Mouse (Mus musculus) layer of hippocampus, postnatal 14 days (tissue): ENCODE data around the gene Zfp511. TPM values are rescaled to one million over a fixed set of nuclear protein-coding genes. Genes with fewer than 3 reads are reported as not detected.

ENCODE experiments used
- DNase-seq, 2 experiments: peaks; one replicate each; pipeline ENCODE4 v3.0.0; 2021 to 2022; ENCODE audit warnings: low spot score in 2 of 2, mixed read lengths in 1 of 2
- long read RNA-seq, 2 experiments: library from polyadenylated mRNA; stranded (forward); transcript quantifications; one replicate each; pipeline ENCODE4 v2.0.0; 2021
- total RNA-seq, 2 experiments: library from RNA; stranded (reverse); gene quantifications; 2 replicates each; pipeline ENCODE4 v1.2.3; 2021

Zfp511 gene
- 10 to 100 TPM; 21.9 to 25.7 TPM for total RNA-seq
- long read RNA-seq, experiment 1, transcript Zfp511-201 (6 exons, 1,076 nt): major isoform, 13 of 19 reads
- long read RNA-seq, experiment 1, partial matches to known transcripts: 2 of 19 reads
- long read RNA-seq, experiment 1, other reads (novel, unspliced or antisense): 3 of 19 reads
- long read RNA-seq, experiment 2, transcript Zfp511-201 (6 exons, 1,076 nt): major isoform, 11 of 41 reads
- long read RNA-seq, experiment 2, partial matches to known transcripts: 3 of 41 reads
- long read RNA-seq, experiment 2, other reads (novel, unspliced or antisense): 23 of 41 reads

DNA sequence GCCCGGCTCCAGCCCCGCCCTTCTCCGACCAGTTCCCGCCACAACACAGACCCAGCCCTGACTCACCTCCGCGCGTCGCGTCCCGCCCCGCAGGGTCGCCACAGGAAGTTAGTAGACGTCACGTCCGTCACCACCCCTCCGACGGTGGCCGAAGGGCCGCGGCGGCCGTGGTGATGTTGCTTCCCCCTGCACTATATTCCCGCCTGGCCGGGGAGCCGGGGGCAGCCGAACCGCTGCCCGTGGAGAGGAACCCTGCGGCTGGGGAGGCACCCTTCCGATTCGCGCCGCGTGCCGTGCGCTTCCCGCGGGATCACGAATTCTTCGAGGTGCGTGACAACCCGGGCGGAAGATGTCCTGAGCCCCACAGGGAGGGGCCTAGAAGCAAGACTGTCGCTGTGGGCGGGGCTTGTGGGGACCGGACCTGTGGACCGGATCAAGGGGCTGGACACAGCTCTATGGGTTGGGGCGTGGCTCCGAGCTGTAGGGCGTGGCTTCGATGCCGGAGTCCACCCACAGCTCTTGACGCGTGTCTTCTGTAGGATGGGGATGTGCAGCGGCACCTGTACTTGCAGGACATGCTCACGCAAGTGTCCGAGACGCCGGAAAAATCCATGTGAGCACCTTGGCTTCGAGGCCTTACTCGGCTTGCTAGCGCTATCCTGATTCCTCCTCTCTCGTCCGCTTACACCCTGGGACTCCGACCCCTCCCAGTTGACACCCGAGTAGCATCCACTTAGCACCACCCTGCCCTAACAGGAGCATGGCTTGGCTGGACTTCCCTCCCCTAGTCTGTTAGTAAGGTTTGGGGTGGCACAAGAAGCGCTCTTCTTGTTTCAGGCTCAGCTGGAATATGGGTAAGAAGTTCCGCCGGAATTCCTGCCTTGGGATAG, at the start of gene Zfp511, which contains the start of gene Tubgcp2:
Gene Zfp511, plus strand, starts transcription at position 111 of the 890 bp plus-strand sequence.
Gene Tubgcp2, minus strand, starts transcription at position 389 of the 890 bp plus-strand sequence.
- peak; percentile 91 to 93 for DNase-seq

DNA sequence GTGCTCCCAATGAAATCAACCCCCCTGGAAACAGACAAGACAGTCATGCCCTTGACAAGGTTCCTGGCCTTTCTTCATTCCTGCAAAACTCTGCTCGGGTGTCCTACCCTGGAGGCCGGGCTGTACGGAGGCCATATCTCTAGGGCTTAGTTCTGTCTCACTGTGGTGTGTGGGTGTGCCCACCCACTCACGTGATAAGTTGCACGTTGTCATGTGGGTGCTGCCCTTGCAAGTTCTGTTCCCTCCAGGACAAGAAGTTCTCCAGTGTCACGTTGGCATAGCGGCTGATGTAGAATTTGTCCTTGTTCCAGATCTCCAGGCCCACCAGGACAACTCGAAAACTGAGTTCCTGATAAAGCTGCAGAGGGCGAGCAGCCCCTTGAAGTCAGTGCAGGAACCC, 47.9 kb upstream of the Zfp511 start:
- DNase-seq: no peak

DNA sequence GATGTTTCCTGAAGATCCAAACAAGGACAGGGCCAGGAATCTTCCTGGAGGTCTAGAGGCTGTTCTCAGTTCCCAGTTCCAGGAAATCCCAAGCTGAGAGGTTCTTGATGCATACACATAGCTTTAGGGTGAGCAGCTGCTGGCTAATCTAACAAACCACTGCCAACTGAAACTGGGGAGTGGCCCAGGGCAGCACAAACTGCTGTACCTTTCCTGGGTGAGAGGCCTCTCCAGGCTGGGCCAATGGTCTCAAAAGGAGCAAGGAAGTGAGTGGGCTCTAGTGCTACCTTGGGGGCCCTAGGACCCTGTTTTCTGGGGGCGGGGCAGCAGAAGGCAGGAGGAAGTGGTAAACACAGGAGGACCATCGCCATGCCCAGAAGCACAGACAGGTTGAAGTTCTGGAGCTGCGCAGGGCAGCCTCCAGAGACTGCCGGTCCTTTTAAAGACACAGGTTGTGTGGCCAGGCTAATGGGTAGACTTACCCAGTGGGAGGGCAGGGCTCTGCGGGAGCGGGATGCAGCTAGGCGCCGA, 45.3 kb upstream of the Zfp511 start:
- DNase-seq: no peak

DNA sequence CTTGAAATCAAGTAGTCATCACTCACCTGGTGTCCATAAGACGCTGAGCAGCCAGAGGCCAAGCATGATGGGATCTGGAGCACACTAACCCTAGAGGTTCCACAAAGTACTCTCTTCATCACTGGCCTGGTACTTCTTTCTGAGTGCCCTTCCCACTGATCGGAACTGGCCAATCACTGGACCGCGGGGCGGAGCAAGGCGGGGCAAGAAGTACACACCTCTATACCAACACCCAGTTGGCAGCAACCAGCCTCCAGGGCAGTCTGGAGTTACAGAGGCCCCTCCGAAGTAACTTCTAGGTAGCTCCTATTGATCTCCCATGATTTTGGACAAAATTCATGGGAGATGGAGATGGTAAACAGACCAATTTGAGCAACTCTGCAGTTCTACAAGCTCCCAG, 43.8 kb upstream of the Zfp511 start, which contains the start of gene Adam8:
Gene Adam8, minus strand, starts transcription at position 157 of the 400 bp plus-strand sequence.
- no peak for DNase-seq

DNA sequence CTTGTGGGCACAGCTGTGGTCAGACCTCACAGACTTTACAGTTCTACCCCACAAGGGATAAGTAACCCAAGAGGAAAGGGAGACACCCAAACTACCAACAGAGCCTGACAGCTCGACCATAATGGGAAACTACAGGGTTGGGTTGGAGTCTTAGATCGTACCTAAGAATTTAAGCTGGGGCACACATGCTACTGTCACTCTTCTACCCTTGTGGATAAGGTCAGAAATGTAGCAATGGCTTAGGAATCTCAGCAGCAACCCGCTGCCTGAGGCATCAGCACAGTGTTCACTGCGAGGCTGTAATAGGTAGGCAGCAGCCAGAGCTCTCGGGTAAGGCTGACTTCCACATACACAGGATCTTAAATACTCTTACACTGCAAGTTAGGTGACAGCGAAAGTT, 42.7 kb upstream of the Zfp511 start:
- DNase-seq: no peak

DNA sequence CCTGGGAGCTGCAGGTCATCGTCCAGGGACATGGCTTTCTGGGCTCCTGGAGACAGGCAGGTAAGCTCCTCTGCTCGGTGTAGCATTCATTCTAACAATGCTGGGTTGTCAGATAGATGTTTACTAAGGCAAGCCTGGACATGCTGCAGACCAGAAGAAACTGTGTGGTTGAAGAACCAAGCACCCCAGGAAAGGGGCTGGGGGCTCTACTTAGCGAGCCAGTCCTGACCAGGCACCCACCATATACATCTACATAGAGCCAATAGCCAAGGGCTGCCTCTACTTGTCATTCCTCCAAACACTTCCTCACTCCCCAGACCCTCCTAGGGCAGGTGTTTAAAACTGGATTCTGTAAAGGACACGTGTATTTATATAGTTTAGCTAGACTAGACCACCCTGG, 42.0 kb upstream of the Zfp511 start:
- no peak for DNase-seq

DNA sequence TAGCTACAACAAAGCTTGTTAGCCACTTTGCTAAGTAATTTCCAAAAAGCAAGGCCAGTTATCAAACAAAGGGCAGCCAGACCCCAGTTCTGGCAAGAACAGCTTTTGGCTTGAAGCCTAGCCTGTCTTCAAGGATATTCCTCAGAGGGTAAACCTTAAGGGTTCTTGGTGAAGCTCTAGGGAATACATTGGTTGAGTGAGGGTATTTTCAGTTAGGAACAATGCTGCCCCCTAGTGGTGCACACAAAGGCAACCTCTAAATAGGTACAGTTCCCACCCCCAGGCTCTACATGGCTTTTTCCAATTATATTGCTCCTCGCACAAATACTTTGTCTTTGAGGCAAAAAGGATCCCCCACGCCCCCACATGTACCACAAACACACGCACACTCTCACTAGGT, 41.5 kb upstream of the Zfp511 start:
- peak; percentile 71 to 76 for DNase-seq

DNA sequence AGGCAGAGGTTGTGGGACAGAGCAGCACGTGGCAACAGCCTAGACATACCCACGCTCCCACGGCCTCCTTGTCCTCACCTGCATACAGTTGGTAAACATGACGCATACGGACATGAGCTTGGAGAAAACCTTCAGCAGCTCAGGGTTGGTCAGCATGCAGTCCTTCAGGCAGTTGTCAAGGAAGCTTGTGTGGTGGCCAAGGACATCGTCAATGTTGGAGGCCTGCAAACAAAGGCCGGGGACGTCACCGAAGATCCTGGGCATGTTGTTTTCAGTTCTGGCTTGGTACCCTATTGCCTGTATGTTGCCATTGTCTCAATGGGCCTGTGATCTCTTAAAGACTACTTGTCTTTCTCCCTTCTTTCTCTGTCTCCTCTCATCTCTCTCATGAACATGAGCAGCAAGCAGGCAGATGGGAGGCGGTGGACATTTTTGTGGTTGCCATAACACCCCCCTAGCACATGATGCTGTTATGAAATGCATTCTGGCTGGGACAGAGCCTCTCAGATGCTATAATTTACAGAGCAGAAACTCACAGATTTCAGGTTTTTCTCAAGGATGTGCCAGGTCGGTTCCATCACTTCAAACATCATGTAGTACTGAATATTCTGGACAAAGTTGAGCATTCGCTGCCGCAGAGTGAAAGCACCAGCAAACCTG, 37.4 kb upstream of the Zfp511 start:
- DNase-seq: no peak

DNA sequence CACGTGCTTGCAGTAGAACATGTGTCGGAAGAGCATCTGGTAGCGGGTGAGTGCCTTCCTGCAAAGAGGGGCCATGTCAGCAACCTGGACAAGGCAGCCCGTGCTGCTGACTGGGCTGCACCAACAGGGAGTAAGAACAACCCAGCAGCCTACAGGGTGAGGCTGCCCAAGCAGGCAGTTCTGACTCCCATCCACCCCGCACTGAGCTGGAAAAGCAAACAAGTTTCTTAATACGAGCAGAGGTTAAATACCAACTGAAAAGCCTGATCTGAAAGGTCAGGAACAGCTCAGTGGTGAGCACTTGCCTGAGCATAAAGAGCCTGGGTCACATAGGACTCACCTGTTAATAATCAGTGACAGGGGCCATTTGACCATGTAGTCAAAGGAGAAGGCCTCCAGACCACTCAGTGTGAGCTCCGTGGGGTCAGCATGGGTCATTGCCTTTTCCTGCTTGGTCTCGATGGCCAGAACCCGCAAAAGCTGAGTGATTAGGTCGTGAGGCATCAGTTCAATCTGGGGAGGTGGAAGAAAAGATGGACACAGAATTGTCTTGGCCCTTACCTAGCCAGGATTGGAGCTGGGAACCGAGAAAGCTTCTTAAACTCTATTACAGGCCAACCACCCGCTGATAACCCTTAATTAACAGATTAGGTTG, 35.0 kb upstream of the Zfp511 start:
- no peak for DNase-seq

DNA sequence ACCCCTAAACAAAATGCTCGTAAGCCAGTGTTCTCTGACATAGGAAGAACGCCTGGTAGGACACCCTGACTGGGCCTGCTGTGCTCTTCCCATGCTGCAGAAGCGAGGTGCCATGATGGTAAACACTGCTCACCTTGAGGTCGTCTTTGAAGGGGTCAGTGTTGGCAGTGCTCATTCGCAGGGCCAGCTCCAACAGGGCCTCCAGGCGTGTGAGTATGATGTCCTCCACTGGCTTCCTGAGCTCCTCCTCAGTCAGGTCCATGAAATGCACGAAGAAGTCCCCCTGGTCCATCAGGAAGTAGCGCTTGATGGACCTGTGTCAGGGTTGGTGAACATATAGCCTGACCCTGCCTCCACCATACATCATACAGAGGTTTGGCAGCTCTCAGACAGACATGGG, 31.5 kb upstream of the Zfp511 start:
- no peak for DNase-seq

DNA sequence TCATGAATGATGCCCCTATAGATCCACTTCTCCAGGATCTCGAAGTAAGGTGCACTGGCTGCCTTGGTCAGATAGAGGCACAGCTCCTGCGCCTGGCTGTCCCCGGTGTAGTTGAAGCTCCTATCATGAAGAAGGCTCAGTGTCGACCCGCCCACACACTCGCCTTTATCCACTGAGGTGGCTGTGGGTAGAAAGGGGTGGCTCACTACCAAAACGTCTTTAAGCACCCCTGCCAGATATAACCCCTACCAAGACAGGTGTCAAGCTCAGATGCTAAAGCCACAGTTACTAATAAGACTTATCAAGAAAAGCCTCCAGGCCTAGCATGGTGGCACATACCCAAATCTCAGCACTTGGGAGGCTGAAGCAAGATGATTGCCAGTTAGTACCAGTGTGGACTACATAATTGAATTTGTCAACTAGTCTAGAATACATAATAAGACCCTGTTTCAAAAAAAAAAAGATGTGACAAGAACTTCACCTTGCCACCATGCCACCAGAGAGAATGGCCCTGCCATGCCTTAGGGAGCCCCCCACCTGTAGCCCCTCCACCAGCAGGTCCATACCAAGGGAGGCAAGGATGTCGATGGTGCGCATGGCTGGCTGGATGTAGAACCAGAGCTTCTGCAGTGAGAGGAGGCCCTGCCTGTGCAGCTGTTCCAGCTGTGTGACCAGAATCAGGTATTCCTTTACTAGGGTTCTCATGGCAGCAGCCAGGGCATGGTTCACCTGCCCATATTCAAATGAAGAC, 29.2 kb upstream of the Zfp511 start:
- no peak for DNase-seq

DNA sequence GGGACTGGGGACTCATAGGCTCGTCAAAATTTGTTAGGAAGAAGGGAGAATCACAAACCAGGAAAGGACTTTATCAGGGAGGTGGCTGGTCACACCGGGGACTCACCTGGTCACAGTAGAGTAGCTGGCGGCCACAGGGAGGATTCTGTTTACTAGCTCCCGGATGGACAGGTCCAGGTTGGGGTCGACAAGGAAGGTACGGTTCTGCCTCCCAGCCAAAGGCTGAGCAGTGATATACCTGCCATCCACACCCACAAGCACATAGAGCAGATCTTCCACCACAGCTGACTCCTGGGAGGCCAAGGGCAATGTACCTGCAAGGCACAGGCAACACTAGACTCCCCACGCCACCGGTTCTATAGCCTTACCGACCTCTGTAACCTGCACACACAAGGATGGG, 28.4 kb upstream of the Zfp511 start:
- no peak for DNase-seq

DNA sequence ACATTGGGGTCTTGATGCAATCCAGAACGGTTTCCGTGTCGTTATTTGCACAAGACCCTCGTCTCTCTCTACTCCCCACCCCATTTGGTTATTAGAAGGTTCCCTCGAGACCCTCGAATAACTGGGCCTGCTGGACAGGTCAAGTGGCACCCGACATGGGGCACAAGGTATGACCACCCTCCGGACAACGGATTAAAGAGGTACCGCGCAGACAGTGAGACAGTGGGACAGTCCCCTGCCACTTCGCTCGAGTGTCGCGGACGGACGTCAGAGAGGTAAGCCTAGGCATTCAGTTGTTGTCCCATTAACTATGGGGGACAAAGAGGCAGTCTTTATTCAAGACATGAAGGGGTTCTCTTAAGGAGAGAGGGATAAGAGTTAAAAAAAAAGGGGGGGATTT, 24.9 kb upstream of the Zfp511 start:
- DNase-seq: no peak

DNA sequence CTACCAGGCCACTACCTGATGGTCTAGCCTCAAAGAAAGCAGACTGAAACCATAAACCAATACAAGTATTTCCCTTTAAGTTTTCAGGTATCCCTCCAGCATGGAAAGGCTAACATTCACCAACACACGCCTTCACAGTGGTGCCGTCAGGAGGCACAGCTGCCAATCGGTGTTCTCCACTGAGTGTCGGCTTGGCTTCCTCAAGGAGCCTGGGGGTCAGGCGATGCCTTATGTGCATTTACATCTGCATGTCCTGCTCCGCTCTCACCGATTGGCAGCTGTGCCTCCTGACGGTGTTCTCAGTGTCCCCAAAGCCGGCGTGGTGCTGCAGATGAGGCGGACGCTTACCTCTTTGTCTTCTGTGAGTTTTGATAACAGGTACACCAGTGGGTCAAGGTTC, 4.4 kb upstream of the Zfp511 start:
- no peak for DNase-seq

DNA sequence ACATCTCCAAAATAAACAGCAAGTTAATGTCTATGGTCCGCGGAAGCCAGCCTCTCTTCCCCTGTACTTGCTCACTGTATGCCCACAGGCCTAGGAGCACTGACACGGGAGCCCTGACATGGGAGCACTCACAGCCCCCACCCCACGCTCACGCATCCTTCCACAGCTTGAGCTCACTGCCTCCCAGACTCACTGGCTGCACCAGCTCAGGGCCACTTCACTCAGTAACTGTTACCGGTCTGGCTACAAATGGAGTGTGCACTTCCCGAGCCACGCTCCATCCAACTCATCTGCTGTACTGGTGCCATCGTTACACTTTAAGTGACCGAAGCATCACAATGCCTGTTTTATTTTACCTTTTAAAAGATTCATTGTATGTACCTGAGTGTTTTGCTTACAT, 3.8 kb upstream of the Zfp511 start:
- no peak for DNase-seq

DNA sequence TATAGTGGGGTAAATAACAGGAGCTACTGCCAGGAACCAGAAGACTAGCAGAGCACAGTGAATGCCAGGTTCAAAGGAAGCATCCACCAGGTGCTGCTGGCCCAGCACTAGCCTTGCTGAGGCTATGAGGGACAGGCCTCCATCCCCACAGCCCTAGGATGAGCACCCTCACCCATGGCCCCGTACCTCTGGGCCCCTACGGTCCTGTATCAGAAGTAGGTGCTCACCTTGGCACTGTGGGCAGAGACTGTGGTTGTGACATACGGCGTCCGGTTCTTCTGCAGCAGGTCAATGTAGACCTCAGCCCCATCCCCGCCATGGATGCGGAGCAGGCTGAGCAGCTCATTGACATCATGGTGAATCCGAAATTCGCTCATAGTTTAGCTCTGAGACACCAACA, 2.8 kb upstream of the Zfp511 start:
- no peak for DNase-seq

DNA sequence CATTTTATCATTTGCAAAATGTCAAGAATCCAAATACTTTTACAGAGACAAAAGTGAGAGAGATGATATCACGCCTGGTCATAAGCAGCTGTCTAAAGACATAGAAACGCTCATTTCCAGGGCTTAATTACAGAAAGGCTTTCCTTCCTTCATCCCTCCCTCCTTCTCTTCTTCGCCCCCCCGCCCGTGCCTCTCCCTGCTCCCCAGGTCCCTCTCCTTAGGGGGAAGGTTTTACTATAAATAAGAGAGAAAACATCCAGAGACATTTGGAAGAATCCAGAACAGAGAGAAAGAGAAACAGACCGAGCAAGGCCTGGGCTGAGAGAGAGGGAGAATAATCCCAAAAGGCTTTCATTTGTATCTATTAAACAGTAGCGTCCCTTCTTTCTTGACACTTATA, 735 bp upstream of the Zfp511 start:
- no peak for DNase-seq

DNA sequence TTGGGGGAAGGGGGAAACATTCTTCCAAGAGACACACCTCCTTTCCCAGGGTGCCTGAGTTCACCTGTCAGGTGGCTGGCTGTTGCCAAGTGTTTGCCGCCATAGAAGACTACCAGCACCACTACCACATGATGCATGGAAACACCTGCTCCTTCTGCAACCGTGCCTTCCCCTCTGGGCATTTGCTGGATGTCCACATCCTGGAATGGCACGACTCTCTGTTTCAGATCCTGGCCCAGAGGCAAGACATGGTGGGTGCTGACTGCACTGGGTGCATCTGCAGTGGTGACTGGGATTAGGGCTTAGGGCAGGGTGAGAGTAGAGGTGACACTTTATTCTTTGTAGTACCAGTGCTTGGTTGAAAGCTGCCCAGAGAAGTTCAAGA, 972 bp downstream of the Zfp511 start:
- no peak for DNase-seq

DNA sequence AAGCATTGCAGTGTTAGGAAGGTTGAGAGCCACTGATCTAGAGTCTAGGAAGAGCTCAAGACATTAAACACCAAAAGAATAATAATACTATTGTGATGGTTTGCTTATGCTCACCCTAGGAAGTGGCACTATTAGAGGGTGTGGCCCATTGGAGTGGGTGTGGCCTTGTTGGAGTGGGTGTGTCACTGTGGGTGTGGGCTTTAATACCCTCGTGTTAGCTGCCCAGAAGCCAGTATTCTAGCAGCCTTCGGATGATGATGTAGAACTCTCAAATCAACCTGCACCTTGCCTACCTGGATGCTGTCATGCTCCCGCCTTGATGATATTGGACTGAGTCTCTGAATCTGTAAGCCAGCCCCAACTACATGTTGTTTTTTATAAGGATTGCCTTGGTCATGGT, 6.5 kb downstream of the Zfp511 start:
- no peak for DNase-seq

DNA sequence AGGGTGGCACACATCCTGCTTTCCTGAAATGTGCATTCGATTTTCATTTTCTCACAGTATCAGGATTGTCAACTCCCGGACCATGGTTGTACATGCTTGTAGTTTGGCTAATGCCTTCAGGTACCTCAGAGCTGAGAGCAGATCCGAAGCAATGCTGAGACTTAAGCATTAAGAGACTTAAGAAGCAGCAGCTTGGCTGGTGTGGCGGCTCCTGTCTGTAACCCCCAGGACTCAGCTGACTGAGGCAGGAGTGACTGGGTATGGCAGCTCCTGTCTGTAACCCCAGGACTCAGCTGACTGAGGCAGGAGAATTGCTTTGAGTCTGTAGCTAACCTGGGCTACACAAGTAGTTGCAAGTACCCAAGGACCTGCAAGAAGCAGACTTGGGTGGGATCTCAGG, 9.4 kb downstream of the Zfp511 start:
- DNase-seq: no peak
